Mouse (Mus musculus) cerebellum, adult 2 months (tissue): ENCODE data around the gene Polr3h.

Experiments used
- CTCF ChIP-seq: fragments of 200-500 bp; IDR thresholded peaks from 2 replicates; pipeline ENCODE4 v1.5.1; 2011; ENCODE audit warnings: low read depth, mild to moderate bottlenecking, control low read depth, low read length, moderate library complexity, borderline replicate concordance; ENCODE audit not compliant: insufficient read depth
- POLR2A ChIP-seq: fragments of 200-500 bp; IDR thresholded peaks from 2 replicates; pipeline ENCODE4 v1.6.1; 2011; ENCODE audit warnings: low read length, control low read depth, borderline replicate concordance; ENCODE audit not compliant: insufficient read depth

DNA sequence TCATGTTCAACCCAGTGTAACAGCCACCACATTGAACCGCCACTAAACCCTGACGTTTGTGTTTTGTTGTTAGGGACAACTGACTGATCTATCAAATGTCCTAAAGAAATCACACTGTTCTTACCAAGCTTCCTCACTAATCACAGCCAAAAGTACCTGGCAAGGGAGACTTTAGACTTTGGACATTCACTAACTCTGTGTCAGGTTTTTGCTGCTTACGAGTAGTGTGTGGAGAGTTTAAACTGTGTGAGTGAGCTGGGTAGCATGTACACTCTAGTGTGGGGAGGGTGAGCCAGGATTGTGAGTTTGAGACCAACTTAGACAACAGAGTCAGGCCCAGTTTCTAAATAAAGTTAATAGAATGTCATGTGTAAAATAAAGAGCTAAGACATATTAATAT lies 43.7 kb downstream of the Polr3h start:
- TF ChIP-seq CTCF (no peak), POLR2A (no peak)
